Mouse (Mus musculus) layer of hippocampus, adult 8-10 months (tissue): Measurements from ENCODE around the gene Ube2f. TPM values are rescaled to one million over a fixed set of nuclear protein-coding genes. Genes with fewer than 3 reads are reported as not detected.

Experiments used
- total RNA-seq, 4 experiments: library from RNA; stranded (reverse); gene quantifications; 2 replicates each; pipeline ENCODE4 v1.2.4; 2022

Ube2f gene
- total RNA-seq, 4 experiments from 2014 or later: 48.0 to 48.9 (median 48.6) TPM

Other genes starting within 250 kb of the Ube2f start
- under 1 TPM in 1 of 4 experiments, not detected in 3; 0.23 TPM for gene Rbm44, start 105.2 kb upstream of the Ube2f start, total RNA-seq
- 10 to 100 TPM; 55.1 to 62.5 (median 56.6) TPM for gene Ramp1, start 70.5 kb upstream of the Ube2f start, total RNA-seq
- gene Scly, start 48.0 kb downstream of the Ube2f start, total RNA-seq: 10 to 100 TPM; 21.8 to 24.6 (median 22.2) TPM
- under 1 TPM in 1 of 4 experiments, not detected in 3; 0.16 TPM for gene Espnl, start 71.8 kb downstream of the Ube2f start, total RNA-seq
- gene Klhl30, start 100.7 kb downstream of the Ube2f start, total RNA-seq: not detected
- not detected for gene Erfe, start 116.1 kb downstream of the Ube2f start, total RNA-seq
- gene Ilkap, start 148.5 kb downstream of the Ube2f start, total RNA-seq: 10 to 100 TPM; 58.7 to 73.1 (median 64.3) TPM
- gene Hes6, start 163.7 kb downstream of the Ube2f start, total RNA-seq: 10 to 100 TPM; 15.0 to 20.8 (median 16.2) TPM
- 10 to 100 TPM; 20.4 to 37.6 (median 30.4) TPM for gene Per2, start 209.0 kb downstream of the Ube2f start, total RNA-seq
- gene Traf3ip1, start 244.3 kb downstream of the Ube2f start, total RNA-seq: 10 to 100 TPM; 13.3 to 14.6 (median 13.8) TPM